Mouse (Mus musculus) brain, embryonic 14.5 days (tissue): ENCODE results near the gene Entpd7. TPM values are rescaled to one million over a fixed set of nuclear protein-coding genes. Genes with fewer than 3 reads are reported as not detected.
A peak's percentile ranks its signal among the peaks of the same experiment; 100 is the strongest.

ENCODE experiments used
- DNase-seq: peaks from one replicate; pipeline ENCODE4 v3.0.0-alpha.2; 2011; ENCODE audit warnings: low read depth
- CTCF ChIP-seq: fragments of 200-500 bp; IDR thresholded peaks from 2 replicates; pipeline ENCODE4 v1.5.1; 2012; ENCODE audit warnings: inconsistent platforms, mild to moderate bottlenecking, moderate library complexity, borderline replicate concordance; ENCODE audit not compliant: insufficient read depth, insufficient read length; ENCODE audit errors: extremely low read depth
- POLR2A ChIP-seq: fragments of 200-500 bp; IDR thresholded peaks from 2 replicates; pipeline ENCODE4 v1.6.1; 2012; ENCODE audit warnings: mild to moderate bottlenecking, inconsistent platforms, borderline replicate concordance; ENCODE audit not compliant: poor library complexity, insufficient read depth, insufficient read length, severe bottlenecking; ENCODE audit errors: extremely low read depth
- polyA plus RNA-seq: library from polyadenylated mRNA; depleted of rRNA; stranded (reverse); fragments of >200 nt; gene quantifications from 2 replicates; pipeline ENCODE4 v1.2.3, GENCODE M21; 2012

Entpd7 gene
- polyA plus RNA-seq, 1 experiment, result 10.1 TPM

DNA sequence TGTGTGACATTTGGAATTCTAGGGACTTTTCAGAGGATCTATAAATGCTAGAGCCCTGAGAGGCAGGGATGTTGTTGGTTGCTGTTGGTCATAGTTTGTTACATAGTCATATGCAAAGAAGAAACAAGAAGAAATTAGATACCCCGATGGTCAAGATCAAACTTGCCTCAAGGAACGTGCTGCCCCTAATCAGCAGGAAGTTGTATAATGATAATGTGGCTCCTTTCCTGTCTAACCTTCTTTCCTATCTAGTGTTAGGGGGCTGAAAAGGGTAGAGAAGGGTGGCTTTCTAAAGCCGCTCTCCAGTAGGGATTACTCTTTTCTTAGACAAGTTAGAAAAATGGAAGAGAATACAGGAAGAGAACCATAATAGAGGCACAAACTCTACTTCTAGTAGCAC lies 56.3 kb downstream of the Entpd7 start:
- TF ChIP-seq POLR2A (no peak), CTCF (no peak)
- no peak for DNase-seq

- no peak for DNase-seq
- TF ChIP-seq POLR2A (no peak), CTCF (no peak)
Measured at GRCm38 (mm10) chr19:43747877-43748276, 58.4 kb downstream of the Entpd7 start.

DNA sequence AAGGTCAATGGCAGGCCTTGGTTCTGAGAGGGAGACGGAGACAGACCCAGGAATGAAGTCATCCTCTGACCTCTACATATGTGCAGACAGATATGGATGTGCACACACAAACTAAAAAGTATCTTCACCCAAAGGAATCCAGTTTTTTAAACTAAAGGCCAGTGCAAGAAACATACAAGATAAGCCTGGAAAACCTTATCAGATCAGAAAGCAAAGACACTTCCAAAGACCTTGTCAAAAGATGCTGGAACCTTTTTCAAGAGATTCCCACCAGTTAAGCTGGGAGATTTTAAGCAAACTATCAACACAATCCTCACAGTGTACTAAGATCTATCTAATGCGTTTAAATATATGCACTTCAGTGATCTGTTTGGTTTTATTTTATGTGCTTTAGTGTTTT lies 60.5 kb downstream of the Entpd7 start:
- DNase-seq, result no peak
- TF ChIP-seq POLR2A, result no peak
- no peak for TF ChIP-seq CTCF

DNA sequence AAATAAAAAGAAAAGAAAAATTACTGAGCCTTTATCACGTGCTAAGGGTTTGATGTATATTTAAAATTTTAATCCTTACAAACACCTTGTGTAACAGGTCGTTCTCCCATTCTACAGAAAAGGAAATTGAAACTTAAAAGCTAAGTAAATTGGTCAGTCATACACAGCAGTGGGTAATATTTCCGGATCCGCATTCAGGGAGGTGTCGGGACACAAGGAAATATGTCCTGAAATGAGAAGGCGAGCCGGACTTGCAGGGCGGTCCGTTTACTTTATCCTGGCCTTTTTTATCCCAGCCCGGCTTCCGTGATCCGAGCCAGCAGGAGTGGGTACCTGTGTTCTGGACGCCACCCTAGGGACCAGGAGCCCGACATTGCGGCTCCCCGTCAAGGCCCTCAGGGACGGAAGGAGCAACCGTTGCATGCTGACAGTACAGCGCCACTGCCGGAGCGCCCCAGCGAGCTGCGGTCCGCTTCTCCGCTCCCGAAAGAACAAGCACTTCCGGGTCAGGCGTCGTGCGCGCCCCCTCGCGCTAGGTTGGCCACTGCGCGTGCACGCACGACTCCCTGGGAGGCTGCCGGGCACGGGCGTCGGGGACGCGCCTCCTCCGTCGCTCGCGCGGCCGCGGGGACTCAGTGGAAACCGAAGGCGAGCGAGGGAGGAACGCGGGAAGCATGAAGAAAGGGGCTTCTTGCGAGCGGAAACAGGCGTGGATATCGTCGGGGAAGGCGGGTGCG lies 63.2 kb downstream of the Entpd7 start, which contains the start of the genes Cutc and Cox15:
TSS of gene Cutc (plus strand) at position 508 of the 737 bp plus-strand sequence.
TSS of gene Cox15 (minus strand) at position 512 of the 737 bp plus-strand sequence.
- TF ChIP-seq CTCF (0 out of 2 replicates have a peak, but pooled peaks have one; percentile 11), POLR2A (peak; percentile 92)
- DNase-seq, result peak; percentile 99

DNA sequence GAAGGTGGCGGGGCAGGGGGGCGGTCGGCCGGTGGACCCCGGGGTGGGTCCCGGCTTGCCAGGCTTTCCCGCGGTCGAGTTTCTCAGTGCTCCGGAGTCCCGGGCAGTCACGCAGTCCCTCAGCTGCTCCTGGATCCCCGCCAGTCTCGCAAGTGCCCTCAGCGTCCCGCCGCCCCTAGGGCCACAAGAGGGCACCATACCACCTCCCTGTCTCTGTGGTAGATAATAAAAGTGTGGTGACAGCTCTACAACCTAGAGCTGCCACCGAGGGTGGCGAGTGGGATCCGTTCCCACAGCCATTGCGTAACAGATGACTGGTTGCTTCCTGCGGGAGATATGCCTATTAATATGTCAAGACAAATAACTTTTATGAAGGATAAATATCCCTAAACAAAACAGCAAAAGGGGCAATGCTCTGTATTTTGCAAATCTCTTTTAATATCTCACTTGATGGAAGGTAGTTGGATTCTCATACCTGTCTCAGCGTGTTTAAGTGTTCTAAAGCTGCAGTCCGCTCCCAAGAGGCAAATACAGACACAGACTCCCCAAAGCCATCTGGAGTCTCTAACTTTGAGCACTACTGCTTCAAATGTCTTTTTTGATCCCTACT lies 63.9 kb downstream of the Entpd7 start:
- no peak for DNase-seq
- TF ChIP-seq CTCF (peak; percentile 74), POLR2A (no peak)

- no peak for DNase-seq
- TF ChIP-seq POLR2A, result no peak
- no peak for TF ChIP-seq CTCF
Measured at GRCm38 (mm10) chr19:43754237-43754636, 64.8 kb downstream of the Entpd7 start.

GRCm38 (mm10) chr19:43754872-43755271 lies 65.4 kb downstream of the Entpd7 start:
- TF ChIP-seq CTCF (no peak), POLR2A (no peak)
- no peak for DNase-seq

DNA sequence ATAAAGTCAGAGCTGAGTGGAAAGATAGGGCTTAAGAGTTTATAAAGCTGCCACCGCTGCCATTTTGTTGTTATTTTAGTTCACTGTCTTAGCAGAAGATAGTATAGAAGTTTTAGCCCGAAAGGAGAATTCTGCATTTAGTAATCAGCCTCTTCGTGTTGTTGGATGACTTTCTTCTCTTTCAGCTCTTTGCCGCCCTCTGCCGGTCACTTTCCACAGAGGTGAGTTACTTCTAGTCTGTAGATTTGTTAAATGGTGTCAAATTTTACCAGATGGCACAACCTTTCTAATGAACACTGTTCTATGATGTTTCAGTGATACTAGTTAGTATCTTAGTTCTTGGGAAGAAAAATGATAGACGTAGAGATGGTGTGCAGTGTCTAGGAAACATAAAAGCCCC lies 71.0 kb downstream of the Entpd7 start:
- peak; percentile 83 for DNase-seq
- peak; percentile 70 for TF ChIP-seq CTCF
- no peak for TF ChIP-seq POLR2A

DNA sequence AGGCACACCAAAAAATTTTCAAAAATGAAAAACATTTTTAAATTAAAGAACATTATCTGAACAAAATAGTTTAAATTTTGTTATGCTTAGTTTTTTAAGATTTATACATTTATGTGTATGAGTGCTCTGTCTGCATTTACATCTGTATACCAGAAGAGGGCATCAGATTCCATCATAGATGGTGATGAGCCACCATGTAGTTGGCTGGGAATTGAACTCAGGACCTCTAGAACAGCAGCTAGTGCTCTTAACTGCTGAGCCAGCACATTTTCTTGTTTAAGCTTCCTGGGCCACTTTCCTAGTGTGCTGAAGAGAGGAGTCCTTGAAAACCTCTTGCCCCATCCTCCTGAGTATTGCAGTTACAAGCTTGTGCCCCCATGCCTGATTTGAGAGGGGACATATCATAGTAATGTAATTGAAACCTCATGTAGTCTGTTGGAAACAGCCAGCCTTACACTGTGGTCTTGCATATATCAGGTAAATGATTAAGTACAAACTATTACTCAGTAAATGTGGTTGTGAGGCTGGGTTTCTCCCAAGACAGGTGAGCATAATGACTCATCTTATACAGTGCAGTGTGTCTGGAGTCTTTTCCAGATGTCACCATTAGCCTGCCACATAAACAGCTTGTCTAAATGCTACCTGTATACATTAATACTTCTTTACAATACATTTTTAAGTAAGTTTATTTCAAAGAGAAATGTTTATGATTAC lies 72.2 kb downstream of the Entpd7 start:
- TF ChIP-seq POLR2A (no peak), CTCF (no peak)
- DNase-seq, result no peak

- TF ChIP-seq CTCF, result no peak
- TF ChIP-seq POLR2A, result no peak
- no peak for DNase-seq
Measured at GRCm38 (mm10) chr19:43762410-43762809, 72.9 kb downstream of the Entpd7 start.

- DNase-seq, result no peak
- TF ChIP-seq POLR2A (no peak), CTCF (no peak)
Measured at GRCm38 (mm10) chr19:43766451-43766850, 77.0 kb downstream of the Entpd7 start.

DNA sequence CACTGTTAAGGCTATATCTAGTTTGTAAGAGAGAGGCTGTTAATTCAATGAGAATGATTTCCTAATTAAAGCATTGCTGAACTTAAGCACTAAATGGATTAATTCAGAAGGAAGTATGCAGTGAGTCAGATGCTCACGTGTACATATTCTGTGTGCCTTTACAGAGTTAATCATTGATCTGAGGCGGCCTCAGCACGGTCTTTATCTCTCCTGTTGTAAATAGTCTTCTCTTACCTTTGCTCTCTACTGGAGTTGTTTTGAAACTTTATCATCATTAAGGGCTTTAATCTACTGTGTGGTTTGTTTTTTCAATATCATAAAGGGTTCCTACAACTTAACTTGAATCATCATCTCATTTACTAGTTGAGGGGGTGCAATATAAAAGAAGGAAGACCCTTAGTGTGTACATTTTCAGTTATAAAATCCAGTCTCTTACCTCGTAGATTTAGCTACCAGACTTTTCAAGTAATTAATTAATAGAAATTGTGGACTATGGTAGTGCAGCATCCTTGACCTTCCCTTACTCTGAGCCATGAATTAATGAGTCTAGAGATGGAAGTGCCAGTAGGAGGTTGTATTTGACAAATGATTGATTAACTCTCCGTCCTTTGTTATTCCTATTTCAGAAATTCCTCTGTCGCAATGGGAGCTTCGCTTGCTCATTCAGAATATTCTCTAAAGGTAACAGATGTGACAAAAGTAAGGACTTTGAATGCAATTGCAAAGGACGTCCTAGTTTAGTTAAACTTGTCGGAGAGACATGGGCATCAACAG lies 78.3 kb downstream of the Entpd7 start:
- no peak for DNase-seq
- TF ChIP-seq CTCF (no peak), POLR2A (no peak)
